Mouse (Mus musculus) CD4-positive, CD25-positive, alpha-beta regulatory T cell, adult 4 months (primary cell): ENCODE measurements around the gene Dst. TPM values are rescaled to one million over a fixed set of nuclear protein-coding genes. Genes with fewer than 3 reads are reported as not detected.

Experiments
- ATAC-seq: one replicate; pipeline ENCODE4 v1.8.0; 2017
- polyA plus RNA-seq, 2 experiments: library from polyadenylated mRNA; unstranded; fragments of 100-300 nt; shearing (Covaris generic); gene quantifications; one replicate each; pipeline ENCODE4 v1.2.1; 2017

Gene Dst
- polyA plus RNA-seq, 2 experiments from 2014 or later = 22.1 to 29.0 TPM

DNA sequence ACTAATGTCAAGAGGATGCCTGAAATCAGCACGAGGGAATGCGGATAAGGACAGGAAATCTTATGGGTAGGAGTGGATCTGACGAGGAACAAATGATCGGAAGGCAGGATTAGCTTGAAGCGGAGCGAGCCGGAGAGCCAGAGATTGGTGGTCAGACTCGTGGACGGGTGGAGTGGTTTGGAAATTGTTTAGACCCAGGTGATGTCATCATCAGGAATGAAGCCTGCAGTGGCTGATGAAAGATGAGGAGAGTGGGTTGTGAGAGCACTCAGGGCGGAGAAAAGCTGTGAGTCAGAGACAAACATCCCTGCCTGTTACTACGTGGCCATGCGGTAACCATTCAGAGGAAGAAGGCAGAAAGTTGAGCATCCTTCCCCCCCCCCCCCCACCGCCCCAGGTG lies 81.6 kb downstream of the Dst start:
- ATAC-seq = no peak

DNA sequence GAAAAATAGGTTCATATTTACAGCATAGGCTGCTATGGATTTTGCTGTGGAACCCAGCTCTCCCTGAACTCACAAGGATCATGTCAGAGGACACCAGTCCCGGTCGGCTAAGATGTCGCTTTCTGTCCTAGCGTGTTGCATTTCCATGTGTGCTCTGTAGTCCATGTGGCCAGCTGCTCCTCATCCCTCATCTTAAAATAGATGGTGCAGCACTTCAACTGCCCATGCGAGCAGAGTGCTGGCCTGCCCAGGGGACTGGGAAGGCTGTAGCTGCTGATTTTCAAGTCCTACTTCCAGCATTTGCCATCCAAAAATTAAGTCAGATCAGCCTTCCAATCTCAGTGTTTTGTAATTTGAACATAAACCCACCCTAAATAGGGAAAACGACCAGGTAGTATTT lies 83.0 kb downstream of the Dst start:
- no peak for ATAC-seq

DNA sequence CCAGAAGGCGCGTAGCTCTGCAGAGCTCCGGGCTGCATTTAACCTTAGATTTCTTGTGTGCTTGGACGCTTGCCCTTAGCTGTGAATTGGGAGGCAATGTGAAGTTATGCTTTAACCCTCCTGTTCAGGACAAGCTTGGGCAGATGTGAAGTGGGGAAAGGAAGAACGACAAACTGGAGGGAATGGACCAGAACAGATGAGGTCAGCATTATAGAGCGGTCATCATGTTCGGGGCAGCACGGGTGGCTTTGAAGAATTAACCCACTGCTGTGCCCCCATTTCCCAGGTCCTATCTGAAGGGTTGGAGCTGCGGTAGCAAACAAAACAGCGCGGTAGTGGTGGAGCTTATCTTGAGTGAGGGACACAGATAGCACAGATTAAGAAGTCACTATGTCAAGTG lies 84.8 kb downstream of the Dst start:
- ATAC-seq = no peak

GRCm38 (mm10) chr1:33994201-33994600 lies 86.2 kb downstream of the Dst start:
- ATAC-seq = no peak

- no peak for ATAC-seq
Measured at GRCm38 (mm10) chr1:33995386-33995785, 87.4 kb downstream of the Dst start.

GRCm38 (mm10) chr1:33996105-33996887 lies 88.3 kb downstream of the Dst start:
- ATAC-seq = no peak

DNA sequence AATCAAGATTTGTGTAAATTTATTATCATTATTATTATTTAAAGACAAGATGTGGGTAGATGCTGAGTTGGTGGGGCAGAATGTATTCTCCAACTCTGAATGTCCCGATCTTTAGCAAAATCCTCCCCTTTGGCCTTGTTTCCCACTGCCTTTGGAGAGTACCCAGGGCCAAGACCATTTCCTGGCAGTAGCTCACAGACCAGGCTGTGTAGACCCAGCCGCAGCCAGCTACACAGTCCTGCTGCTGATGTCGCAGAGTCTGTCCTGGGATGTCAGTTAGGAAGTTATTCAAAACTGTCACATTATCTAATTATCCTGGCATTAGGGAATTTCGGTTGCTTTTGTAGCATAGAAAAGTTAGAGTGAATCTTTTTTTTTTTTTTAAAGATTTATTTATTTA lies 94.3 kb downstream of the Dst start:
- no peak for ATAC-seq

- ATAC-seq = no peak
Measured at GRCm38 (mm10) chr1:34002970-34003369, 94.9 kb downstream of the Dst start.

GRCm38 (mm10) chr1:34005238-34005725 lies 97.3 kb downstream of the Dst start:
- peak; percentile 7 for ATAC-seq

DNA sequence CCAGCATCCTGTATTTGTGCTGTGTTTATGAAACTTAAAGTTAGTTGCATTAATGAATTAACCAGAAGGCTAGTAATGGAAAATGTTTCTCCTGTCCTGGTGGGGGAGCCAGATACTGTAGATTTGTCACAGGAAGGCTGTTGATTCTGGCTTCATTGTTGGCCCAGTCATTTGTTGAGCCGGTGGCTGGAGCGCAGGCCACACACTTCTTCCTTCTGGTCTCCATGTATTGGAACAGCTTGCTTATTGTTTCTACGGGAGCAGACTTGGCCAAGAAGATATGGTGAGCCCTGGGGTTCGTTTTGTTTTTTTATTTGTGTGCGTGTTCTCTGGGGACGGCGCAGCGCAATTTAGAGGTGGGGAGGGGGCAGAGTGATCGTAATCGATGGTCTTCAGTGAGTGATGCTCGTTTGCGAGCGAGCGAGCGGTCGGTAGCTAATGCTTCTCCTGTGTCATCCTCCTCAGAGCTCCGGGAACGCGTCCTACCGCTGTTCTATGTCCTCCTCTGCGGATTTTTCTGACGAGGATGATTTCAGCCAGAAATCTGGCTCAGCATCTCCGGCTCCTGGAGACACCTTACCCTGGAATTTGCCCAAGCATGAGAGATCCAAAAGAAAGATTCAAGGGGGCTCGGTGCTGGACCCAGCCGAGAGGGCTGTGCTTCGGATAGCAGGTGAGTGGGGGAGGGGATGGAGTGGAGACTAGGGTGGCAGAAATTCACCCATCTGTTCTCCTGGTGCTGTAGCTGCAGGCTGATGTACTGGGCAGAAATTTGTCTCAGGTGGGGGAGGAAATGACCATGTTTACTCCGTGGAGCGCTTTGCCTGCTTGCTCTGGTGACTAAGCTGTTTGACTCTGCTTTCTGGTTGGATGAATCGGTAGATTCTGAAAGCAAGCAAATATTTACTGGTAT lies 98.0 kb downstream of the Dst start:
- ATAC-seq = peak; percentile 84

GRCm38 (mm10) chr1:34006828-34007361 lies 98.9 kb downstream of the Dst start:
- ATAC-seq = no peak

- ATAC-seq = no peak
Measured at GRCm38 (mm10) chr1:34007379-34007778, 99.4 kb downstream of the Dst start.

GRCm38 (mm10) chr1:34011051-34011677 lies 103.1 kb downstream of the Dst start:
- ATAC-seq = peak; percentile 85

DNA sequence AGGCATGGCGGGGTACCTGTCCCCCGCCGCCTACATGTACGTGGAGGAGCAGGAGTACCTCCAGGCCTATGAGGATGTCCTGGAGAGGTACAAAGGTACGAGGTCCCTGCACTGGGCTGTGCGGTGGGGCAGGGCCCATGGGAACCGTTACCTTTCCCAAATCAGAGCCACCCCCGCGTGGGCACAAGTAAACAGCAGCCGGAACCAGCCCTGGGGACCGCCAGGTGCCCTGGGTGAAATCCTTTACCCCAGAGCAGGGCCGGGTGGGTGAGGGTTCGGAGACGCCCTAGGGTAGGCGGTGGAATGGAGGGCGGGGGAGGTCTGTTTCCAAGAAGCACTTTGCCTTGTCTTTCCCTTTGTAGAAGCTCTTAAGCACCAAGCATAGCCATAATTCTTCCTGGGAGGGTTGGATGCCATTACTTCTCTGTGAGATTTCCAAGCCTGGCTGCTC lies 103.8 kb downstream of the Dst start:
- peak; percentile 12 for ATAC-seq

GRCm38 (mm10) chr1:34013490-34013889 lies 105.5 kb downstream of the Dst start:
- ATAC-seq = no peak

DNA sequence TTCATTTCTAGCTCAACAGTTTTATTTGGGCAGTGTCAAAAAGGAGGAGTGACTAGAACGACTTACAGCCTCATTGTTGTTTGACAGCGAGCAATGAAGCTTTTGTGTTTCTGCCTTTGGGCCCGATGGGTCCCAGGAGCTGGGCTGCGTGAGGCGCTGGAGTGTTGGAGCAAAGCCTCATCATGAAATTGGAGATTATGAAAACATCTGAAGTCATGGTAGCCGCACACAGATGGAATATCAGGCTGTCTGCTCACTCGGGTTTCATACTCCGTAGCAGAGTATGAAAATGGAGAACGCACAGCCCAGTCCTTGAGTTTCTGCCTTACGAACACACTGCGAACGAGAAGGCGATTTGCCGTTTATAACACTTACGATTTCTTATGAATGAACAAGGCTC lies 108.8 kb downstream of the Dst start:
- no peak for ATAC-seq

DNA sequence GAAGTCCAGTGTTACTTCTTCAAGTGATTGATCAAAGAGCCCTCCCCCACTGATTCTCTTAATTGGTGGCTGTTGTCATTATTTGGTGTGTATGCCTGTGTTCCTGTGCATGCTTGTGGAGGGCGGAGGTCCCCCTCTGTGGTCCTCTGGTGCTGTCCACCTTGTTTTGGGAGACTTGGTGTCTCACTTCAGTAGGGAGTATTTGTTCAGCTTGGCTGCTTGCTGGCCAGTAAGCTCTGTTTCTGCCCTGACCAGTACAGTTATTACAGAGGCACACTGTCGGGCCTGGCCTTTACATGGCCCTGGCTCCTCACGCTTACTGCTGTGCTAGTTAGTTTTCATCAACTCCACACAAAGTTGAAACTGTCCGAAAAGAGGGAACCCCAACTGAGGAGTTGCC lies 109.3 kb downstream of the Dst start:
- ATAC-seq = no peak

- ATAC-seq = no peak
Measured at GRCm38 (mm10) chr1:34020599-34020998, 112.6 kb downstream of the Dst start.

- peak; percentile 11 for ATAC-seq
Measured at GRCm38 (mm10) chr1:34021574-34021973, 113.5 kb downstream of the Dst start.

GRCm38 (mm10) chr1:34023154-34023553 lies 115.1 kb downstream of the Dst start:
- no peak for ATAC-seq

DNA sequence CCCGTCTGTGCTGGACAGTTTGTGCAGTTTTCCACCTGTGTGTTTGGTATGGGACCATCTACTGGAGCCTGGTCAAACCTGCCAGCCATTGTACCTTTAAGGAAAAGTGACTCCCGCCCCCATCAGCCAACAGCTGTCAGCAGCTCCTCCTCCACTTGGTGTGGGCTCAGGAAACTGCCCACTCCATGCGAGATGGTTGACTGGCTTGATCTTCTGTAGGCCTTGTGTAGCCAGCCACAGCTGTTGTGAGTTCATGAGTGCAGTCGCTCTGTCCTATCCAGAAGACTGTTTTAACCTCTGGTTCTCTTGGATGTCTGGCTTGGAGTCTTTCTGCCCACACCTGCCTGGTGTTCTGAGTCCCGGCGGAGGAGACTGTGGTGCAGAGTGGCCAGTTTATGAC lies 117.9 kb downstream of the Dst start:
- no peak for ATAC-seq

- peak; percentile 93 for ATAC-seq
Measured at GRCm38 (mm10) chr1:34028722-34029121, 120.7 kb downstream of the Dst start.
